Mouse (Mus musculus): Measurements from ENCODE around the gene Arl11. TPM values are rescaled to one million over a fixed set of nuclear protein-coding genes. Genes with fewer than 3 reads are reported as not detected.
A peak's percentile ranks its signal among the peaks of the same experiment; 100 is the strongest.

Gene Arl11
- polyA plus RNA-seq, 1 experiment, result 10.9 TPM

GRCm38 (mm10) chr14:61360131-61360980, 50.8 kb downstream of the Arl11 start, which contains the start of gene Ebpl:
TSS of gene Ebpl (minus strand) at chr14:61360439.
- Histone ChIP-seq H3K4me1 (peaks cover 47% of the 10 kb centered on the region), H3K4me3 (replicated peaks) (peak within 1 kb of the TSS; percentile 95), H3K36me3 (replicated peaks; ENCODE audit: low read length) (peaks cover 15% of the 10 kb centered on the region), H3K27me3 (replicated peaks) (no peaks in the 10 kb centered on the region), H3K9me3 (no peaks in the 10 kb centered on the region)
- TF ChIP-seq FLI1 (IDR thresholded peaks at IDR 0.05; ENCODE audit: low read length) (no peak), GATA1 (IDR thresholded peaks at IDR 0.05; ENCODE audit: borderline replicate concordance, low read length) (no peak)

DNA sequence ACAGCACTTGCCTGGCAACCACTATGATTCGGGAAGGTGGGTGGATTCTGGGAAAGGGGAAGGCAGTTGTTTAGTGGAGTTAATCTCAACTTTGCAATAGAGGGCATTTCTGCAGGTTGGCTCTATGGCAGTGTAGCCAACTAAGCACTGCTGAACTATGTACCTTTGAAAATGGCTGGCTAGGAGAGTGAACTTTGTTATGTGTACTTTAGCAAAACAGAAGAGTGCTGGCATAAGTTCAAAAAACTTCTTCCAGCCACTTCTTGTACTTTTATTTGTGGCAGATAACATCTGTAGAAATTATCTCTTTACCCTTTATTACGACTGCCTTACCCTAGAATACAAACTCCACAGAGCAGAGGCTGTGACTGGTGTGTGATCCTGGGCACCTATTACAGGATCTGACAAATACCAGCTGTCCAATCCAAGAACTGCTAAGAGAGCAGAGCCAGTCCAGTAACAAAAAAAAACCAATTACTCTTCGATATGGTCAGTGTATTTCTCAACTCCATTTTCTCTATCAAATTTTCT, 51.5 kb downstream of the Arl11 start:
- no peak for TF ChIP-seq FLI1 (IDR thresholded peaks at IDR 0.05; ENCODE audit: low read length)
- no peak for TF ChIP-seq GATA1 (IDR thresholded peaks at IDR 0.05; ENCODE audit: borderline replicate concordance, low read length)
- no peaks in the 10 kb centered on the region for H3K27me3 ChIP-seq (replicated peaks)
- no peaks in the 10 kb centered on the region for H3K9me3 ChIP-seq
- peak overlapping the region; percentile 95 for H3K4me3 ChIP-seq (replicated peaks)
- H3K36me3 ChIP-seq (replicated peaks; ENCODE audit: low read length), result peaks cover 13% of the 10 kb centered on the region
- peaks cover 49% of the 10 kb centered on the region for H3K4me1 ChIP-seq

Other genes with a start within 250 kb of the Arl11 start
- 0.27 and 0.37 TPM in 2 replicates for gene Sacs, start 171.3 kb upstream of the Arl11 start, polyA plus RNA-seq (2012; ENCODE audit: insufficient read depth, low replicate concordance)
- not detected in 2 replicates for gene Sgcg, start 51.3 kb upstream of the Arl11 start, polyA plus RNA-seq (2012; ENCODE audit: insufficient read depth, low replicate concordance)
- 0.85 and 1.0 TPM in 2 replicates for gene Ebpl, start 50.7 kb downstream of the Arl11 start, polyA plus RNA-seq (2012; ENCODE audit: insufficient read depth, low replicate concordance)
- gene Kpna3, start 130.1 kb downstream of the Arl11 start, polyA plus RNA-seq (2012; ENCODE audit: insufficient read depth, low replicate concordance), result 0.67 and 1.5 TPM in 2 replicates
- 4.7 and 8.4 TPM in 2 replicates for gene Spryd7, start 247.1 kb downstream of the Arl11 start, polyA plus RNA-seq (2012; ENCODE audit: insufficient read depth, low replicate concordance)

Measured in megakaryocyte, embryonic 14.5 days (primary cell).